Mouse (Mus musculus): Measurements from ENCODE around the gene E2f3.
A peak's percentile ranks its signal among the peaks of the same experiment; 100 is the strongest.

The E2f3 gene

DNA sequence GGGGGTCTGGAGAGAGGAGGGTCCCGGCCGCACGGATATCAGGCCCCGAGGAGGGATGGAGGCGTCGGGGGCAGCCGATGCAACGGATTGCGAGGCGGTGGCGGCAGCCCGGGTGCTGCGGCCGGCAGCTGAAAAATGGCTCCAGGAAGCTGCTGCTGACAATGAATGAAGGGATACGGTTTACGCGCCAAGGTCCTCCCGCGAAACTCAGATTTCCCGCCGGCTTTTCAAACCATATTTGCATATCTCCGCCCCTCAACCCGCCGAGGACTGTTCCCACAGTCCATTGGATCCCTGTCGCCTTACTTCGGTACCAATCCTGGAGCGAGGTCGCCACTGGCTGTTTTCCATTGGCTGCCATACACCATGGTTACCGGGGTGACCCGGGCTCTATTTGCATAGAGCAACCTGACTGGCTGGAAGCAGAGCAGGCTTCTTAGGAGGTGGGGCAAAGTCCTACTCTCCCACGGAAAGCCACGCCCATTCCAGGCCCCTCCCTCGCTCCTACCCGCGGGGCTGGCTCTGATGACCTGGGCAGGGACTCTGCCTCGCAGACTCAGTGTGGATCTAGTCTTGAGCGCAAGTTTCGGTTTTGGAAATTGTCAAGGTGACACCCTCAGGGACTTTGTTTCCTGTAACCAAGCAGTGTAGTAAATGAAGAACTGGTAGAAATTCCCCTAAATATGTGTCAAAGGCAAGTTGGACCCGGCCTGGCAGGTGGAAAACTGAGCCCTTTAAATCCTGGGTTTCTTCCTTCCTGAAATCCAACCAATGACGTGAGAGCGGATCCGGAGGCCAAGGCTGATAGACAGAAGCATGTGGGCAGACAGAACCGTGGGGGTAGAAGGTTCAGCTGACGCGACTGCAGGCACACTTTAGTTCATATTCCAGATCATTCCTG, at the start of gene E2f3:
Gene E2f3, minus strand, starts transcription at position 209 of the 901 bp plus-strand sequence.
- DNase-seq: peak; percentile 98

DNA sequence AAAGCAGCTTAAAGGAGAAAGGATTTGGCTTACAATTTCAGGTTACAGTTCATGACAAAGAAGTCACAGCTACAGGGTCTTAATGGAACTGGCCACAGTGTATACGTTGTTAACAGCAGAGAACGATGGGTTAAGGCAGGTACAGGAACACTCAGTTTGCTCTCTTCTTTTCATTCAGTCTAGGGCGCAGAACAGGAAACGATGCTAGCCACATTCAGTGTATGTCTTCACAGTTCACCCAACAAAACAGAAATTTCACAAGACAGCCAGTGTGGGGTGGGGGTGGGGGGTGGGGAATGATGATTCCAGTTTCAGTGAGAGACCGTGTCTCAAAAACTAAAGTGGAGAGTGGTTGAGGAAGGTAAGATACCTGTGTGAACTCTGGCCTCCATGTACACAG, 48.7 kb upstream of the E2f3 start:
- DNase-seq: no peak

DNA sequence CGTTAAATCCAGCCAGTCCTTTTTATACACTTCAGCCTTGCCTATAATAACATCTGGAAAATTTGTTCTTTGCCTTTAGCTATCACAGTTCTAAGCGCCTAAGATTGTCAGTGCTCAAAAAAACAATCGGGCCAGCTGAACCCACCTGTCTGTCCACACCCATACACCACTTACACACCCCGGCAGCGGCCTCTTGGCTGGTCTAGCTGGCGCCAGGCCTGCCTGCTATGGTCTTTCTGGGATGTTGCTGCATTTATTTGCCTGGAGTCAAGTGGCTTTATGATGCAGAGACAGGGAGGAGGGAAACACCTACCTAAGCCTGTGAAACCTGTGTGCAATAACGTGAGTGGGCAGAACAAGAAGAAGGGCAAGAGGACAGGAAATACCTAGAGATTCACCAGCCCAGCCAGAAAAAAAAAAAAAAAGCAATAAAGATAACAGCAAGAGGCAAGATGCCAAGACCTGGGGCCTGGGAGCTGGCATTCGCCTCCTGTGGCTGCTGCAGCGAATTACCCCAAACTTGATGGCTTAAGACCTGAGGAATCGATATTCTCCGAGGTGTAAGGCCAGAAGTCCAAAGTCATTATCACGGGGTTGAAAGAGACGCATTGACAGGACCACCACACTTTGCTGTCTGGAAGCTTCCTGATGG, 45.9 kb upstream of the E2f3 start:
- no peak for DNase-seq

- no peak for DNase-seq
Observed at GRCm38 (mm10) chr13:30027841-30028240, 42.0 kb upstream of the E2f3 start.

DNA sequence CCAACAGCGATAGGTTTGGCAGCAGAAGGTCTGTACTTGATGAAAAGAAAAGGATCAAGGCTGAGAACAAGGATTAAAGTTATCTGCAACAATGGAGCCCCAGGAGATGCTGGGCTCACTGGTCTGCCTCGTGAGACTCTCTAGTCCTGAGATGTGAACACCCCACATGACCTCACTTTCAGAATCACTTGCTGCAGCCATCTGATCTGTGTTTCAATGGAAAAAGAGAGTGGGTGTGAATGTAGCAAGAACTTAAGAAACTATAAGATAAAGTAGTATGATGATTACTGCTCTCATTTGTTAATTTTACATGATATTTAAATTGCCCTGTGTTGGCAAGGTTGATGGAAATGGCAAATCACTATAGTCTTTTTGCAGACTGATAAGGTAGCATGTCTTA, 36.6 kb upstream of the E2f3 start:
- no peak for DNase-seq

DNA sequence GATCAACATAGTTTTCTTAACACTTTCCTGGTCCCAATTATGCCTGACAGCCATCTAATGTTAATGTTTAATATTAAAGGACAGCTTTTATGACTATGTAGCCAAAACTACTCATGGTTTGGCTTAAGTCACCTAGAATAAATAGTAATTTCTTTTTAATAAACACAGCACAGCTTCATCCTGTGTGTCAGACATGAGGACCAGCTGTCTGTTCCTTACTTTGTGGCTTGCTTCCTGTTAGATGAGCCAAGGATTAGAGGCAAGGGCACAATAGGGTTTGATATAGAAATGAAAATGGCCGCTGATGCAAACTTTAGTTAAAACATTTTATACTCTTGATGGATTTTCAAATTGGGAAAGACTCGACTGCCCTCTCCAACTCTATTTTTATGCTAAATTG, 32.7 kb upstream of the E2f3 start:
- no peak for DNase-seq

DNA sequence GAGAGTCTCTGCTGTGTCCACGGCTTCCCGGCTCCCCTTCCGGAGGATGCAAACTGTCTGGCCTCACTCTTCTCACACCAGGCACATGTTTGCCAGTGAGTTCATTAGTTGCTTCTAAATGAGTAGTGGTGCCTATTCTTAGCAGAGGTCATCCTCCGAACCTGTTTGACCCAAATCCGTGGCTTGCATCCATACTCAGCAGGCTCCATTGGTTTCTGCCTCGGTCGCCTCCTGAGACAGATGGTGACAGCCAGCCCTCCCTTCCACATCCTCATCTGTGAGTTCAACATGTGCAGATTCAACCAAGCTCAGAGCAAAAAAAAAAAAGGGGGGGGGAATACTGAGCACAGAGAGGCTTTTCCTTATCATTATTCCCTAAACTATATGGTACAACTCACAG, 31.7 kb upstream of the E2f3 start:
- no peak for DNase-seq

GRCm38 (mm10) chr13:30014576-30014975, 28.7 kb upstream of the E2f3 start:
- DNase-seq: no peak

DNA sequence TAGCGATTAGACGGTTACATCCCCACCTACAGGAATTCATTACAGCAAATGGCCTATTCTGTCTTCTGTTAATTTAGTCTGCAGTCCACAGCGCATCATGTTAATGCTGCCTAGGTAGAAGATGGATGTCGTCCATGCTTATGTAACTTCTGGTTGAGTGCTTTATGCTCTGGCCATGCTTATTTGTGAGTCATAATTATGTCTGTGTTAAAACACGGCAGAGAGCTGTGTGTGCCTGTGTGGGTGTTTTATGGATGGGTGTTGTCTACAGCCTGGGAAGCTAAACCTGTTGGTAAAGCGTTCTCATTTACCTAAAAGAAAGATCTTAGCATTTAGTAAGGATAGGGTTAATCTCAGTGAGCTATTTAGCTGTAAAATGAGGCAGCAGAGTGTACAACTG, 26.4 kb upstream of the E2f3 start:
- DNase-seq: no peak

GRCm38 (mm10) chr13:30008738-30009137, 22.9 kb upstream of the E2f3 start:
- no peak for DNase-seq

DNA sequence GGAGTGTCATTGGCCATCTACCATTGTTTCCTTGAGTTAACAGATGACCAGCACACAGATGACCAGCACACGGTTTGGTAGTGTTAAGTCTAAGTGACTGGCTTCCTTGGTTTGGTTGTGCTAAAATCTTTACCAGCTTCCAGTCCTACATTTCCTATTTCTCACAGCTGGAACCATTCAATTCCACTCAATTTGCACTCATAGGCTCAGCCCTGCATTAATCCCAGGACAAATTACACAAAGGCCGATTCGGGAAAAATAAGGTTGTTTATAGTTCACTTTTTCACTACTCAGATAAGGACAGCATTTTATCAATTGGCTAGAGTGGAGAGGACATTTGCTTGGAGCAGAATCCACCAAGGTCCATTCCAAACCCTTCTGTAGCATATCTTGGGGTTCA, 19.6 kb upstream of the E2f3 start:
- no peak for DNase-seq

- DNase-seq: no peak
Observed at GRCm38 (mm10) chr13:30004849-30005248, 19.0 kb upstream of the E2f3 start.

DNA sequence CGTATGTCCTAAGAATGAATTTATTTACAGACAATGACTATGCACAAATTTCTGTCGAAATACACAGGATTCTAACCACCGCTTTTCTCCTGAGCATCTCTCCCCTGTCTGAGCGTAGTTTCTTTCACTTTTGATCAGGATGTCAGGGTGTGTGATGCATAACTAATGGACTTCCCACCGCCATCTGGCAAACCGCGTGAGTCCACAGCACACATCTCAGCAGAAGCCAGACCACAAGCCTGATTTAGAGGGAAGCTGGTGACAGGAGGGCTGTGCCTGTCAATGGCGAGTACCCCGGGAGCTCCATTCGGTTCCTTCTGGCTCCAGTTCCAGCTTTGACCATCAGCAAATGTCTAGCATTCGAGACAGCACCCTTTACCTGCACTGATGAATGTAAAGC, 17.3 kb upstream of the E2f3 start:
- peak; percentile 74 for DNase-seq

DNA sequence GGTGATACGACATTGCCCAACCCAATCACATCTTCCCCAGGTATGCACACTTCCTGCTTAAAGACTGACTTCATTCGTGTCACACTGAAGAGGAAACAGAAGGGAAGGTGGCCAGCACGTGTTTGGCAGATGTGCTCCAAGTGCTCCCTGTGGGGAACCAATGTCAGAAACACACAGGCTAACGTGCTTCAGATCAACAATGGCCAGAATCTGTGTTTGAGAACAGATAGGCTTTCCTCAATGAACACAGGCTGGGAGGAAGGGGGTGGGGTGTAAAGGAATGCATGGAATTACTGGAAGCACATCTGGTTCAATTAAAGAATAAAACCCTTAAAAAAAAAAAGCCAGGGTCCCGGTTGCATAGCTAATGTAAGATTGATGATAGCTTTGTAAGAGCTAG, 15.2 kb upstream of the E2f3 start:
- no peak for DNase-seq

DNA sequence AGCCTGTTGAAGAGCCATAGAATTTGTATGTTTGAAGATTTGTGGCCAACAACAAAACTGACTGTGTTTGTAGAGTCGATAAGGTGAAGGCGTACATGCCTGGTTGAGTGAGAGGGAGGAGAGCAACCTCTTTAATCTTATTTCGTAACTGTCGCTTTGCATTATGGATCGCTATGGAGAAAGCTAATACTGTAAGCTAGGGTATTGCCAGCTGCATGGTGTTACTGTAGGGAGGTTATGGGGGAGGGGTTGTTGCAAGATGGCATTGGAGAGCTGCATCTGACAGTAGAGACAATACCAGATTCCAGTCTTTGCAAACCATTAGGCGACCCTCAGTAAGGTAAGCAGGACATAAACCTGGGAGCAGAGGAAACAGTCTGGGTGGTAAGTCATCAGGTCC, 2.1 kb upstream of the E2f3 start:
- no peak for DNase-seq

DNA sequence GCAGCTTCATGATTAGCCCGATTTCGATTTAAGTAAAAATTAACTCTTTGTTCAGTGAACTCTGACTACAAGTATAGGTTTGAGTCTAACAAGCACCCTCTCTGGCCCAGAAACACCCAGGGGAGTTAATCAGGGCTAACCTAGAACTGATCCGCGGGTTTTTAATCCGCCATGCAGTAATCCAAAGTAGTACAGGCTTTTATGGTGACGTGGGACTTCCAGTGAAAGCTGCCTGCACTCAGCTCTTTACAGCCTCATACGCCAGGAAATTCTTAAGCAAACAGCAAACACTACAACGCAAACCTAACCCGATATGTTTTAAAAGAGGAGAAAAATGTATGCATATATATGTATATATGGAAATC, 875 bp upstream of the E2f3 start:
- peak; percentile 22 for DNase-seq

DNA sequence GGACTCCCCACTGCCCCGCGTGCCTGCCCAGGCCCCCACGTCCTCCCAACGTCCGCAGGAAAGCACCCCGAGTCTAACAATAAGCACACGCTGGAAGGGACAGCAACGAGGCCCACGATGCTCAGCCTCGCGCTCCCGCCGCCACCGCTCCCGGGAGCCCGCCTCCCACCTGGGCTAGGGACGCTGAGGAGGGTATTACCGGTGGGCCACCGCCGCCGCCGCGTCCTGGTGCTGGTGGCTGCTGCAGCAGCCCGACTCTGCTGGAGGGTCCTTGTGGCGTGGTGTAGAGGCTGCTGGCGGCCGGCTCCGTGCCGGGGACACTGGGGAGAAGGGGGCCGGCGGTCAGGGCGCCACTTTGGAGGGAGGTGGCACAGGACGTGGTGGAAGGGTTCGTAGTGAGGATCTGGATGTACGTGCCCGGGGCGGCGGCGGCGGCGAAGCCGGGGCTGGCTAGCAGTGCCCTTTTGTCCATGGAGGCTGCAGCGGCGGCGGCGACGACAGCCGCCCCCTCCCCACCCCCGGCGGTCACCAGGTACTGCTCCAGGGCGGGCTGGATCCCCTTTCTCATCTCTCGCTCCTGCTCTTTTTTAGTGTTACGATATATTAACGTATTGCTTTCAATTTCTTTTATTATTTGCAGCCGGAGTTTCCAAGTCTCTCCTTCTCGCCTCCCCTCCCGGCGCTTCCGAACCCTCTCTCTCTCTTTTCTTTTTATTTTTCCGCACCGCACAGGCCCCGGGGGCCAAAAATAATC, 585 bp downstream of the E2f3 start:
- DNase-seq: peak; percentile 47

DNA sequence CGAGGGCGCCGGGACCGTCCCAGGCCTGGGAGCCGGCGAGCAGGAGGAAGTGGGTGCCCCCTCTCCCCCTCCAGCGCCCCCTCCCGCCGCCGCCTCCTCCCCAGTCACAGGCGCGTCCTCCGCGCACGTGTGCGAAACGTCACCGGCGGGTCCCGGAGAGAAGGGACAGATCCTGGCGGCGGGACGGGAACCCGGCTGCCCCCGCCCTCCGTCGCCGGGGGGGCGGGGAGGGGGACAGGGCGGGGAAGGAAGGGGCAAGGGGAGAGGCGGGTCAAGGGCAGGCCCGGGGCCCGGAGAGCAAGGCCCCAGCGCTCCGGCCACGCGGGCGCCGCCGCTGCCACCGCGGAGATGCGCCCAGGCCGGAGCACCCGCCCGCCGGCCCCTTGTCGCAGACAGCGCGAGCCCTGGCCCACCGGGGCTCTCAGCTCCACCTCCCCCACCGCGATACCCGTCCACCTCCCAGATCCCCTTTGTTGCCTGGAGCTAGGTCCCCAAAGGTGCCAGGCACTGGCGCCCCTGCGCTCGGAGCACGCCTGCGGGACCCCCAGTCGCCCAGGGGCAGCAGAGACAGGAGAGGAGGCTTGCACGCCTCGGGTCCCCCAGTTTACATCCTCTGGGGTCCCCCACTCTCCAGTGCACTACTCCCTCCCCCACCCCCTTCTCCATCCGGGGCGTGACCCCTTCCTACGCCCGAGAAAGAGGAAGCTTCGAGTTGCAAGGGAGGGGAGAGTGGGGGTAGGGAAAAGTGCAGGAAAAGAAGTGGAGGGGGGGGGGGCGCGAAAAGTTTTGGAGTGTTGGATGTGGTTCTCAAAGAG, 1.4 kb downstream of the E2f3 start:
- DNase-seq: peak; percentile 52

DNA sequence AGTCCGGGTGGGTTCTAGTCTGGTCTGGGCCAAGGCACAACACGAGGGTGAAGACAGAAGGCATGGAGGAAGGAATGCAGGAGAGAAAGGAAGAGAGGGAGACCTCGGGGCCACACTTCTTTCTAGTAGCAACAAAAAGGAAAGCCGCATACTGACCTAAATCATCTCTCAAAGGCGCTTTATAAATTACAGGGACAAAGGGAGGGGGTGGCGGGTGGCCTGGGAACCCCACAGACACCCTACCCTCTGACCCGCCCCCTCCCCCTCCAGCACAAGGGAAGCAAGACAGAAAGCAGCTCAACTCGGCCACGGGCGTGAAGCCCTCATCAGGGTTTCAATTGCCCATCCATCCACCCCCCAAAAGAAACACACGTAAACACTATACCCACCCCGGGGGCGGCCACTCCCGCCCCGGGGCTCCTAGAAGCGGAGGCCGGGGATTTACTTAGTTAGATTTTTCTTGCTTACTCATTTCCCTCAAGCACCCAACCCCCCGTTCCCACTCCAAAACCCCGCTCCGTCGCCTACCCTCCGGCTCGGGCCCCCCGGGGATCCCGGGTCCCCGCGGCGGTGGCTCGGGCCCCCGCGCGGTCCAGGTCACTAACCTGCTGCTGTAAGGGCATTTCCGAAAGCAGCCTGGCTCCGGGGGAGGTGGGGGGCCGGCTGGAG, 2.2 kb downstream of the E2f3 start:
- peak; percentile 40 for DNase-seq

DNA sequence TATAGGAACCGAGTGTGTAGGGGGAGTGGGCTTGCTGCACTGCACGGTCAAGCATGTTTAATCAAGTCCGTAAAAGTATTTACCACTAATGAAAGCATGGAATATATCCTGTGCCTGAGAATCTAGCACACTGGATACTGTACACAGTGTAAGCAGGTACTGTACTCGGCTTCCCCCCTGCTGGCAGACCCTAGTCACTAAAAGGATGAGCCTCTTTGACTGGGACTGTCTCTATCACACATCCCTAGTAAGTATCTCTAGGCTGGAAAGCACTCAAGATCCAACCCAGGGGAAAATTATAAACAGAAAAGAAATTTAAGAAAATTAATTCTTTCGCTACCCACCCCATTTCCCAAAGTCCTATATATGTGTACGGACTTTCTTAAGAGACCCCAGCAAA, 2.8 kb downstream of the E2f3 start:
- DNase-seq: no peak

DNA sequence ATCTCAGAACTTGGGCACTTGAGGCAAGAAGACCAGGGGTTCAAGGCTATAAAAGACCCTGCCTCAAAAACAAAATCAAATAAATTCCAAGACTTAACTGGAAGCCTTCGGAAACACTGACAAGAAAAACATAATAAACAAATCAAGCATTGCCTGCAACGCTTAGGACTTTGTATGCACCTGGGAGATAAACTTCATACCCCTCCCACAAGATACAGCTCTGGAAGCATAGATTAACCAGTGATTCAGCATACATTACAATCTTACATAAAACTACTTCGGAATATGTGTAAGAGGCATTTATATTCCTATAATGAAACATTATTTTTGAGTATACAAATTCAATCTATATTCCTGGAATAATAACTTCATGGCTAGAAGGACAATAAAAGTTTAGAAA, 3.5 kb downstream of the E2f3 start:
- no peak for DNase-seq

DNA sequence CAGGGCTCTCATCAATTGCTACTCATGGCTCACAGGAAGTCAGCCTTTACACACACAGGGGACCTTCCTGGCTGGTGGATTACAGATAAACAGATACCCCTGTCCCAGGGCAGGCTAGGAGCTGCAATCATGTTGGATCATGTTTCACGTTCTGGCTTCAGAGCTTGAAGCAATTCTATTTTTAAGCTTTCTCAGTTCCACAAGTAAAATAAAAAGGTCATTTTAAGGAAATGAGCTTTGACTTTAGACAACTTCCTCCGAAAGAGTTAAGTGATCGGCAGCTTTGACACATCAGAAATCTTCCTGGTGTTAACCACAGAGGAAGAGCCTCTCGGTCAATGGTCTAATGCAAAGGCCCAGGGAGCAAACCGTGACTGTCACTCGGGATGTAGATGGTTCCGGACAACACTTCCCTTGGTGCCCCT, 6.7 kb downstream of the E2f3 start:
- no peak for DNase-seq

Data from cerebellum, adult 11 months (tissue).